Mouse (Mus musculus): ENCODE data around the gene Gp1ba. TPM values are rescaled to one million over a fixed set of nuclear protein-coding genes. Genes with fewer than 3 reads are reported as not detected.
A peak's percentile ranks its signal among the peaks of the same experiment; 100 is the strongest.

Gp1ba gene
- 0.01 and 0.10 TPM in 2 replicates for polyA plus RNA-seq (2012; rRNA removed)

GRCm38 (mm10) chr11:70638714-70639278 is at the start of gene Gp1ba:
Gene Gp1ba, plus strand, starts transcription at chr11:70639122.
- DNase-seq (ENCODE audit: low spot score), result no peak

- no peak for DNase-seq (ENCODE audit: low spot score)
Observed at GRCm38 (mm10) chr11:70591733-70592132, 47.2 kb upstream of the Gp1ba start.

- DNase-seq (ENCODE audit: low spot score), result no peak
Observed at GRCm38 (mm10) chr11:70594253-70594989, 44.5 kb upstream of the Gp1ba start.

- no peak for DNase-seq (ENCODE audit: low spot score)
Observed at GRCm38 (mm10) chr11:70595638-70596037, 43.3 kb upstream of the Gp1ba start.

GRCm38 (mm10) chr11:70596094-70596493 is 42.8 kb upstream of the Gp1ba start:
- DNase-seq (ENCODE audit: low spot score), result no peak

- DNase-seq (ENCODE audit: low spot score), result no peak
Observed at GRCm38 (mm10) chr11:70597301-70597700, 41.6 kb upstream of the Gp1ba start.

GRCm38 (mm10) chr11:70598451-70598953 is 40.4 kb upstream of the Gp1ba start:
- no peak for DNase-seq (ENCODE audit: low spot score)

GRCm38 (mm10) chr11:70605024-70605566 is 33.8 kb upstream of the Gp1ba start:
- DNase-seq (ENCODE audit: low spot score), result peak; percentile 53

GRCm38 (mm10) chr11:70606717-70607116 is 32.2 kb upstream of the Gp1ba start:
- DNase-seq (ENCODE audit: low spot score), result no peak

- DNase-seq (ENCODE audit: low spot score), result no peak
Observed at GRCm38 (mm10) chr11:70607611-70608010, 31.3 kb upstream of the Gp1ba start.

- DNase-seq (ENCODE audit: low spot score), result no peak
Observed at GRCm38 (mm10) chr11:70608381-70609066, 30.4 kb upstream of the Gp1ba start.

- no peak for DNase-seq (ENCODE audit: low spot score)
Observed at GRCm38 (mm10) chr11:70610752-70611151, 28.2 kb upstream of the Gp1ba start.

- DNase-seq (ENCODE audit: low spot score), result no peak
Observed at GRCm38 (mm10) chr11:70612505-70612904, 26.4 kb upstream of the Gp1ba start.

GRCm38 (mm10) chr11:70615074-70615473 is 23.8 kb upstream of the Gp1ba start:
- peak; percentile 49 for DNase-seq (ENCODE audit: low spot score)

GRCm38 (mm10) chr11:70615516-70616093 is 23.3 kb upstream of the Gp1ba start, which contains the start of gene 4930544D05Rik:
Gene 4930544D05Rik, plus strand, starts transcription at chr11:70615848.
- DNase-seq (ENCODE audit: low spot score), result no peak

GRCm38 (mm10) chr11:70619101-70619500 is 19.8 kb upstream of the Gp1ba start, which contains the start of gene Chrne:
Gene Chrne, minus strand, starts transcription at chr11:70619216.
- no peak for DNase-seq (ENCODE audit: low spot score)

GRCm38 (mm10) chr11:70621972-70622814 is 16.7 kb upstream of the Gp1ba start:
- no peak for DNase-seq (ENCODE audit: low spot score)

- no peak for DNase-seq (ENCODE audit: low spot score)
Observed at GRCm38 (mm10) chr11:70623053-70623742, 15.7 kb upstream of the Gp1ba start.

- no peak for DNase-seq (ENCODE audit: low spot score)
Observed at GRCm38 (mm10) chr11:70625473-70625872, 13.4 kb upstream of the Gp1ba start.

GRCm38 (mm10) chr11:70626877-70627276 is 12.0 kb upstream of the Gp1ba start:
- DNase-seq (ENCODE audit: low spot score), result no peak
